Mouse (Mus musculus) CH12.LX (cell line): ENCODE measurements at regions not wholly inside any gene's neighbourhood (a gene's known extent, or its start where the extent isn't known, plus 50 kb on each side); places are given as distances from the start of the nearest gene placed in this dataset.

ENCODE experiments used
- DNase-seq: peaks from one replicate; pipeline ENCODE4 v3.0.0-alpha.2; 2013; ENCODE audit errors: extremely low read depth
- H3K27ac ChIP-seq: 2 replicates; pipeline ENCODE4 v1.5.1; 2012; ENCODE audit warnings: low read depth, mild to moderate bottlenecking, control low read depth, moderate library complexity; ENCODE audit not compliant: insufficient read depth
- H3K27me3 ChIP-seq: replicated peaks from 2 replicates; pipeline ENCODE3; 2012; ENCODE audit warnings: inconsistent platforms
- H3K36me3 ChIP-seq, 2 experiments: replicated peaks in 1 of 2; 2 replicates each; pipeline versions ENCODE3 to v1.6.1; 2012; ENCODE audit warnings: inconsistent platforms in 1 of 2, low read length in 1 of 2, mild to moderate bottlenecking in 1 of 2, mixed read lengths in 1 of 2, moderate library complexity in 1 of 2; ENCODE audit not compliant: control insufficient read depth in 1 of 2, insufficient read depth in 1 of 2
- H3K4me1 ChIP-seq, 2 experiments: 2 replicates each; pipeline ENCODE4 v1.6.1; 2012; ENCODE audit warnings: inconsistent platforms in 1 of 2, moderate library complexity in 1 of 2; ENCODE audit not compliant: insufficient read depth in 2 of 2, control insufficient read depth in 1 of 2
- H3K4me2 ChIP-seq: 2 replicates; pipeline ENCODE4 v1.6.1; 2012; ENCODE audit warnings: low read depth, mild to moderate bottlenecking, control low read depth; ENCODE audit not compliant: poor library complexity, insufficient read depth, severe bottlenecking
- H3K4me3 ChIP-seq, 3 experiments: fragments of 150-350 bp in 1 of 3; sonication (generic) in 1 of 3; replicated peaks in 1 of 3; 2 replicates each; pipeline versions ENCODE3 to v1.5.1; 2011 to 2012; ENCODE audit warnings: low read depth in 2 of 3, low read length in 2 of 3, mild to moderate bottlenecking in 2 of 3, moderate library complexity in 2 of 3, control low read depth in 1 of 3, improper control_type of control experiment in 1 of 3, inconsistent platforms in 1 of 3, mixed read lengths in 1 of 3; ENCODE audit not compliant: poor library complexity in 1 of 3
- H3K79me2 ChIP-seq: replicated peaks from 2 replicates; pipeline ENCODE4 v1.6.1; 2012; ENCODE audit warnings: mild to moderate bottlenecking, moderate library complexity; ENCODE audit not compliant: control insufficient read depth, poor library complexity, insufficient read depth, severe bottlenecking; ENCODE audit errors: extremely low read depth
- H3K9ac ChIP-seq: 2 replicates; pipeline ENCODE4 v1.6.1; 2012; ENCODE audit warnings: low read depth, mild to moderate bottlenecking, control low read depth, moderate library complexity; ENCODE audit not compliant: insufficient read depth
- H3K9me3 ChIP-seq: replicated peaks from 2 replicates; pipeline ENCODE3; 2012; ENCODE audit warnings: low read length, inconsistent platforms, mixed read lengths
- BHLHE40 ChIP-seq: IDR thresholded peaks from 2 replicates; pipeline ENCODE4 v1.6.1; 2011; ENCODE audit warnings: mild to moderate bottlenecking, low read depth, low read length, improper control_type of control experiment
- CHD1 ChIP-seq: IDR thresholded peaks from 2 replicates; pipeline ENCODE4 v1.6.1; 2012; ENCODE audit warnings: low read depth, low read length, improper control_type of control experiment, inconsistent platforms
- CHD2 ChIP-seq: IDR thresholded peaks from 2 replicates; pipeline ENCODE4 v1.6.1; 2011; ENCODE audit warnings: low read length, improper control_type of control experiment
- CTCF ChIP-seq, 2 experiments: IDR thresholded peaks in 1 of 2; conservative IDR thresholded peaks in 1 of 2; 2 replicates each; pipeline ENCODE4 v1.5.1; 2011 to 2012; ENCODE audit warnings: low read depth in 2 of 2, low read length in 2 of 2, improper control_type of control experiment in 1 of 2, inconsistent platforms in 1 of 2, mild to moderate bottlenecking in 1 of 2, moderate library complexity in 1 of 2
- ELF1 ChIP-seq: IDR thresholded peaks from 2 replicates; pipeline ENCODE4 v1.6.1; 2014; ENCODE audit warnings: low read depth, mild to moderate bottlenecking, inconsistent platforms, low read length, improper control_type of control experiment
- EP300 ChIP-seq: IDR thresholded peaks from 2 replicates; pipeline ENCODE4 v1.6.1; 2011; ENCODE audit warnings: low read length, improper control_type of control experiment
- ETS1 ChIP-seq: conservative IDR thresholded peaks from 2 replicates; pipeline ENCODE4 v1.6.1; 2012; ENCODE audit warnings: low read depth, mild to moderate bottlenecking, inconsistent platforms, low read length, improper control_type of control experiment, moderate library complexity
- GABPA ChIP-seq: IDR thresholded peaks from 2 replicates; pipeline ENCODE4 v1.6.1; 2012; ENCODE audit warnings: low read depth, low read length, improper control_type of control experiment, inconsistent platforms; ENCODE audit not compliant: insufficient replicate concordance
- IRF4 ChIP-seq: IDR thresholded peaks from 2 replicates; pipeline ENCODE4 v1.6.1; 2014; ENCODE audit warnings: low read depth, mild to moderate bottlenecking, inconsistent platforms, low read length, improper control_type of control experiment
- JUND ChIP-seq: conservative IDR thresholded peaks from 2 replicates; pipeline ENCODE4 v1.6.1; 2011; ENCODE audit warnings: low read depth, low read length, improper control_type of control experiment
- KAT2A ChIP-seq: IDR thresholded peaks from 2 replicates; pipeline ENCODE4 v1.6.1; 2012; ENCODE audit warnings: low read length, improper control_type of control experiment, inconsistent platforms; ENCODE audit not compliant: insufficient replicate concordance
- MAZ ChIP-seq: IDR thresholded peaks from 2 replicates; pipeline ENCODE4 v1.6.1; 2012; ENCODE audit warnings: low read depth, mild to moderate bottlenecking, inconsistent platforms, low read length, improper control_type of control experiment, moderate library complexity
- MEF2A ChIP-seq: IDR thresholded peaks from 2 replicates; pipeline ENCODE4 v1.6.1; 2014; ENCODE audit warnings: low read depth, mild to moderate bottlenecking, inconsistent platforms, low read length, improper control_type of control experiment, borderline replicate concordance
- MXI1 ChIP-seq: IDR thresholded peaks from 2 replicates; pipeline ENCODE4 v1.6.1; 2011; ENCODE audit warnings: mild to moderate bottlenecking, low read depth, low read length, improper control_type of control experiment
- MYC ChIP-seq: IDR thresholded peaks from 2 replicates; pipeline ENCODE4 v1.6.1; 2011; ENCODE audit warnings: low read depth, mild to moderate bottlenecking, improper control_type of control experiment, low read length
- PAX5 ChIP-seq: IDR thresholded peaks from 2 replicates; pipeline ENCODE4 v1.6.1; 2012; ENCODE audit warnings: low read length, inconsistent platforms, mixed read lengths
- POLR2A ChIP-seq: IDR thresholded peaks from 2 replicates; pipeline ENCODE4 v1.6.1; 2011; ENCODE audit warnings: low read depth, mild to moderate bottlenecking, improper control_type of control experiment, low read length
- POLR2AphosphoS2 ChIP-seq: IDR thresholded peaks from 2 replicates; pipeline ENCODE4 v1.6.1; 2011; ENCODE audit warnings: low read depth, low read length, improper control_type of control experiment
- RCOR1 ChIP-seq: conservative IDR thresholded peaks from 2 replicates; pipeline ENCODE4 v1.6.1; 2012; ENCODE audit warnings: low read depth, mild to moderate bottlenecking, inconsistent platforms, low read length, improper control_type of control experiment
- SMC3 ChIP-seq: IDR thresholded peaks from 2 replicates; pipeline ENCODE4 v1.6.1; 2011; ENCODE audit warnings: low read depth, low read length, improper control_type of control experiment
- USF2 ChIP-seq: conservative IDR thresholded peaks from 2 replicates; pipeline ENCODE4 v1.6.1; 2011; ENCODE audit warnings: low read depth, low read length, improper control_type of control experiment
- ZKSCAN1 ChIP-seq: IDR thresholded peaks from 2 replicates; pipeline ENCODE4 v1.6.1; 2012; ENCODE audit warnings: low read depth, inconsistent platforms, low read length, improper control_type of control experiment, borderline replicate concordance
- ZNF384 ChIP-seq: IDR thresholded peaks from 2 replicates; pipeline ENCODE4 v1.6.1; 2012; ENCODE audit warnings: low read depth, low read length, improper control_type of control experiment, inconsistent platforms
- dilution Hi-C: fragments of 300-500 bp; cut with MboI; formaldehyde crosslinking; loops from 2 replicates; pipeline ENCODE4 v1.14.3; 2020; ENCODE audit warnings: low sequenced_read_pairs; ENCODE audit not compliant: extremely low pct_unique_long_range_greater_than_20kb, extremely low pct_ligation_motif_present
- in situ Hi-C: fragments of 300-500 bp; cut with MboI; formaldehyde crosslinking; loops from 3 replicates; pipeline ENCODE4 v1.14.3; 2019; ENCODE audit warnings: low sequenced_read_pairs, low pct_ligation_motif_present, low pct_unique_long_range_greater_than_20kb, mixed read lengths

DNA sequence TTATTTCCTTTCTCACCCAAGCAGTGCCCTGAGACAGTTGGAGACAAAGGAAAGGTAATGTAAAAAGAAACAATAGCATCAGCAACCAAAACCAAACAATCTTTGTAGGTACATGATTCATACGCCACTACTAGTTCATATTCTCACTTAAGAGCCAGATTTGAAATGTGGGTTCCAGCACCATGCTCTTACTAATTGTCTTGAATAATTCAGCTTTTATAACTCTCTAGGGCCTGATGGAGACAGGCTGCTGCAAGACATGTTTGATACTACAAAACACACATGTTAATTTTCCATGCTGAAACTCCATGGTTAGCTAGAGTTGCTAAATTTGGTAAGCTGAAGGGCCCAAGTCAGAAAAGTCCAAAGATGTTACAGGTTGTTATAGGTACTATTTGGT, 980.4 kb upstream of the Acvr2a start:
- Histone ChIP-seq H3K4me3 (no peak overlapping the region), H3K27me3 (no peaks in the 10 kb centered on the region), H3K9ac (no peak overlapping the region), H3K9me3 (peaks cover 2% of the 10 kb centered on the region), H3K79me2 (no peaks in the 10 kb centered on the region), H3K4me2 (no peak overlapping the region), H3K36me3 (no peaks in the 10 kb centered on the region), H3K4me1 (no peaks in the 10 kb centered on the region), H3K27ac (no peak overlapping the region)
- in situ Hi-C loops = no loop called here
- dilution Hi-C loops = no loop called here
- TF ChIP-seq CHD2 (no peak), ETS1 (no peak), IRF4 (no peak), PAX5 (no peak), ZNF384 (no peak), SMC3 (no peak), CHD1 (no peak), CTCF (conservative IDR thresholded peaks at IDR 0.05 in 1 of 2, IDR thresholded peaks at IDR 0.05 in 1 of 2; ENCODE audit: low read depth in 2 of 2, low read length in 2 of 2) (no peak), POLR2AphosphoS2 (no peak), ELF1 (no peak), EP300 (no peak), KAT2A (no peak), POLR2A (no peak)
- DNase-seq = no peak

GRCm38 (mm10) chr2:47834055-47834799, 979.7 kb upstream of the Acvr2a start:
- Histone ChIP-seq H3K4me2 (no peak overlapping the region), H3K36me3 (no peaks in the 10 kb centered on the region), H3K79me2 (no peaks in the 10 kb centered on the region), H3K27ac (no peak overlapping the region), H3K9ac (no peak overlapping the region), H3K9me3 (peaks cover 2% of the 10 kb centered on the region), H3K4me1 (no peaks in the 10 kb centered on the region), H3K4me3 (no peak overlapping the region), H3K27me3 (no peaks in the 10 kb centered on the region)
- no peak for DNase-seq
- dilution Hi-C loops = no loop called here
- in situ Hi-C loops = no loop called here
- TF ChIP-seq RCOR1 (no peak), CHD2 (no peak), GABPA (no peak), SMC3 (no peak), ELF1 (no peak), ZKSCAN1 (no peak), ZNF384 (no peak), BHLHE40 (no peak), POLR2AphosphoS2 (no peak), MXI1 (no peak), USF2 (no peak), MEF2A (no peak), PAX5 (no peak), MAZ (no peak), KAT2A (no peak), JUND (no peak), MYC (no peak)
